ENCODE assay signal across 1 mouse cellular context in genomic region chr3:95650276-95651032, GRCm38 (mm10).
A peak's percentile ranks its signal among the peaks of the same experiment; 100 is the strongest.
TF ChIP-seq lines count a peak whose summit lies in the region.

No protein-coding gene starts in this region.

TF ChIP-seq in CH12.LX, 34 proteins besides CTCF, POLR2A, EP300 and RAD21 (continued from another document):
- TF ChIP-seq MAFK (IDR thresholded peaks at IDR 0.05; ENCODE audit: insufficient replicate concordance, low read length) (peak; percentile 63), KAT2A (IDR thresholded peaks at IDR 0.05; ENCODE audit: insufficient replicate concordance, low read length) (0 out of 2 replicates have a peak, but pooled peaks have one; percentile 6), GABPA (IDR thresholded peaks at IDR 0.05; ENCODE audit: insufficient replicate concordance, low read depth, low read length) (no peak), UBTF (IDR thresholded peaks at IDR 0.05; ENCODE audit: low read depth, low read length) (no peak), NRF1 (IDR thresholded peaks at IDR 0.05; ENCODE audit: low read depth, low read length) (0 out of 2 replicates have a peak, but pooled peaks have one; percentile 16), MAX (IDR thresholded peaks at IDR 0.05; ENCODE audit: low read length) (0 out of 2 replicates have a peak, but pooled peaks have one; percentile 48)
